Mouse (Mus musculus) liver, embryonic 11.5 days (tissue): ENCODE measurements at regions not wholly inside any gene's neighbourhood (a gene's known extent, or its start where the extent isn't known, plus 50 kb on each side); places are given as distances from the start of the nearest gene placed in this dataset.

Experiments
- ATAC-seq: fragments of 200-750 bp; cut with Nextera tagmentation; replicated peaks from 2 replicates; pipeline ENCODE4 v1.8.0; 2017; ENCODE audit warnings: moderate number of reproducible peaks, mild to moderate bottlenecking, moderate TSS enrichment, moderate library complexity; ENCODE audit not compliant: low FRiP score
- DNase-seq: peaks from one replicate; pipeline ENCODE4 v3.0.0-alpha.2; 2017; ENCODE audit warnings: low spot score
- H3K27ac ChIP-seq: fragments of 300-500 bp; sonication (generic); 2 replicates; pipeline ENCODE4 v1.5.1; 2014; ENCODE audit warnings: mild to moderate bottlenecking, low read depth, low read length, control low read depth
- H3K27me3 ChIP-seq: fragments of 300-500 bp; sonication (generic); replicated peaks from 2 replicates; pipeline ENCODE4 v1.6.1; 2014; ENCODE audit warnings: low read length, mixed read lengths; ENCODE audit not compliant: control insufficient read depth, insufficient read depth
- H3K36me3 ChIP-seq: fragments of 300-500 bp; sonication (generic); 2 replicates; pipeline ENCODE4 v1.6.1; 2014; ENCODE audit warnings: mild to moderate bottlenecking, low read length, moderate library complexity, mixed read lengths; ENCODE audit not compliant: control insufficient read depth, insufficient read depth
- H3K4me1 ChIP-seq: fragments of 300-500 bp; sonication (generic); replicated peaks from 2 replicates; pipeline ENCODE4 v1.6.1; 2014; ENCODE audit warnings: low read length, mixed read lengths; ENCODE audit not compliant: control insufficient read depth, insufficient read depth
- H3K4me2 ChIP-seq: fragments of 300-500 bp; sonication (generic); 2 replicates; pipeline ENCODE4 v1.6.1; 2014; ENCODE audit warnings: mild to moderate bottlenecking, control low read depth, moderate library complexity
- H3K4me3 ChIP-seq: fragments of 300-500 bp; sonication (generic); 2 replicates; pipeline ENCODE4 v1.5.1; 2014; ENCODE audit warnings: low read depth, low read length, control low read depth
- H3K9ac ChIP-seq: fragments of 300-500 bp; sonication (generic); 2 replicates; pipeline ENCODE4 v1.6.1; 2014; ENCODE audit warnings: low read depth, low read length, control low read depth
- H3K9me3 ChIP-seq: fragments of 300-500 bp; sonication (generic); 2 replicates; pipeline ENCODE4 v1.6.1; 2016; ENCODE audit warnings: low read length, inconsistent platforms, mixed read lengths; ENCODE audit not compliant: control insufficient read depth
- WGBS: fragments of 180-500 bp; shearing (Covaris S2); extraction: QIAGEN DNeasy Blood & Tissue Kit; methylation state at CpG from one replicate; pipeline ENCODE4 v1.1.7; 2014; 5-methylcytosine and 5-hydroxymethylcytosine counted together

GRCm38 (mm10) chr4:98182053-98182355 is 201.1 kb downstream of the Tm2d1 start:
- Histone ChIP-seq H3K36me3 (no peaks in the 10 kb centered on the region), H3K27me3 (no peaks in the 10 kb centered on the region), H3K4me1 (no peaks in the 10 kb centered on the region), H3K4me2 (no peak overlapping the region), H3K4me3 (no peak overlapping the region), H3K9me3 (no peaks in the 10 kb centered on the region), H3K27ac (no peak overlapping the region), H3K9ac (no peak overlapping the region)
- WGBS = 56% methylated on average over 4 of the region's 4 CpGs
- no peak for DNase-seq
- no peak for ATAC-seq

- no peaks in the 10 kb centered on the region for H3K27me3 ChIP-seq
- H3K9me3 ChIP-seq = no peaks in the 10 kb centered on the region
- no peaks in the 10 kb centered on the region for H3K36me3 ChIP-seq
- H3K4me3 ChIP-seq = no peak overlapping the region
- no peaks in the 10 kb centered on the region for H3K4me1 ChIP-seq
- no peak overlapping the region for H3K27ac ChIP-seq
- H3K4me2 ChIP-seq = no peak overlapping the region
- 83% methylated on average over 12 of the region's 12 CpGs for WGBS
- H3K9ac ChIP-seq = no peak overlapping the region
- no peak for ATAC-seq
- no peak for DNase-seq
Measured at GRCm38 (mm10) chr4:98181185-98182052, 201.7 kb downstream of the Tm2d1 start.

DNA sequence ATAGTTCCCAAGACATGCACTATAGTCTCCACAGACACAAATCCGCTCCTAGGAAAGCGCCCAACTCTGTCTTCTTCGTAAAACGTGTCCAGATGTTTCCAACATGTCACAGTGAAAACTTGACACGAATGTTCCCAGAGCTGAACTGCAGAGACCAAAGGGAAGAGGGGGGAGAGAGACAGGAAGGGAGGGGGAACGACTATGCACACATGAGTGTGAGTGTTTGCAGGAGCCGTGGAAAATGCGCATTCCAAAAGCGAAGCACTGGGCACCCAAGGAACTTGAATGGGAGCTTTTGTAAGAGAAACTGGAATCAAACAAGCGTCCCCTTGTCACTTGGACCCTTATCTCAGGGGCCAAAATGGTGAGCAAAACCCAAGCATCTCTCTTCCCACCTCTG is 202.8 kb downstream of the Tm2d1 start:
- ATAC-seq = no peak
- Histone ChIP-seq H3K4me2 (no peak overlapping the region), H3K9me3 (no peaks in the 10 kb centered on the region), H3K4me1 (no peaks in the 10 kb centered on the region), H3K27me3 (no peaks in the 10 kb centered on the region), H3K36me3 (no peaks in the 10 kb centered on the region), H3K9ac (no peak overlapping the region), H3K27ac (no peak overlapping the region), H3K4me3 (no peak overlapping the region)
- no peak for DNase-seq
- WGBS = 57% methylated on average over 10 of the region's 10 CpGs
